Mouse (Mus musculus) kidney, adult 18-20 months (tissue): ENCODE results near the gene Wdhd1.
"Not testable (repeated sequence)": the region's sequence is repeated elsewhere in the genome, so short reads cannot be mapped to it uniquely, and the experiment has no call there.

Experiments
- DNase-seq: peaks from one replicate; pipeline ENCODE4 v3.0.0; 2021

Gene Wdhd1

DNA sequence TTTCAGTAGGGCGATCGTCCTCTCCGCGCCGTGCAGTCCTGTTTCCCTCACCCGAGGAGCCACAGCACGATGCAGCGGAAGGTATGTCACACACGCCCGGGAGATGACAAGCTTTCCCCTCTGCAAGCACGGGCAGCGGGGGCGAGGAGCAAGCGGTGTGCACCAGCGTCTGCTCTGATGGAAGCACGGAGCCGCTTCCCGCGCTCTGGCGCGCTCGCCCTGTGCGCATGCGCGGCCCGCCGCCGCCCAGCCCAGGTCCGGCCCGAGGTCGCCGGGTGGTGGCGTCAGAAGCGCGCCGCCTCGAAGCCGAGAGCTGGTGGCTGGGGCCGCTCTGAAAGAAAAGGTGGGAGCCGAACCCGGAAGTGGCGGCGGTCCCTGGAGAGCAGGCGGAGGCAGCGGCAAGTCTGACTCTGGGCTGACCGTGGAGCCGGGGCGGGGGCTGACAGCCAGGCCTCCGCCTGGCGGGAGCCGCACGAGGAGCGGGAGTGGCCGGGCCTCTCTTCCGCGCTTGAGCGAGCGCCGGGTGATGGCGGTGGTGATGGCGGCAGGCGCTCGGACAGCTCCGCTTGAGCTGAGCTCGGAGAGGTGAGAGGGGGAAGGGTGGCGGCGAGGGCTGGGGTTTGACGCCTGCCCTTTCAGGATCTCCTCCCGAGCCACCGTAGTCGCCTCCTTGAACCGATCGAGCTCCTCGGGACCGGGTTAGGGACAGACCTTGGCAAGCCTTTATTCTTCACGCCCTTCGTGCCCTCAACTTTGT is at the start of gene Wdhd1, which contains the start of gene Socs4:
TSS of gene Wdhd1 (minus strand) at position 221 of the 757 bp plus-strand sequence.
TSS of gene Socs4 (plus strand) at position 295 of the 757 bp plus-strand sequence.
- peak; percentile 95 for DNase-seq

DNA sequence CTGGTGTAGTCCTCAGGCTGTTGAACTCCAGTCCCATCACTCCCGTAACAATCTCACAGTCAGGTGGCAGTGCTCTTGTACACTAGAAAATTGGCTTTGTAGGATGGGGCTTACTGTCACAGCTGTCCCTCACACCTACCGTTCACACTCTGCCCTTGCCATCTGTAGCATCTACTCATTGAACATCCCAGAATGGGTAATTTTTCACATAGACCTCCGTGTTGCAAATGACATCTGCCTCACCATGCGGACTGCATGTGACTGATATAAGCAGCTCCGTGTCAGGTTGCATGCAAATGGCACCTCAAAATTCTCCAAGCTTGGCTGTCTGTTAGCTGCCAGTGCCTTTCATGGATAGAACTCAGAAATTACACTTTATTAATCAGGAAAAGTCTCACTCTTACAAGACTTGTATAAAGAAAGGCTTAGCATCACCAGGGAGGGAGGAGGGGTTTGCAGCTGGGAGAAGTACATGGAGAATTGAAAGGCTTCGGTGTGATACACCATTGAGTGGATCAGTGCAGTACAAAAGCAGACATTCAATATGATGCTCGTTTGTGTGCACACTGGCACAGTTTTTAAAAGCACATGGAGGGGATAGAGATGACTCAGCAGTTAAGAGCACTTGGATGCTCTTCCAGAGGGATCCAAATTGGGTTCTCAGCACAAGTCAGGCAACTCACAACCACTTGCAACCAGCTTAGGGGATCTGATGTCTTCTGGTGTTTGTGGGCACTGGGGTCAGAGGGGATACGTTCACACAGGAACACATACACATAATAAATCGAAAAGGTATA is 49.5 kb upstream of the Wdhd1 start:
- DNase-seq = no peak

DNA sequence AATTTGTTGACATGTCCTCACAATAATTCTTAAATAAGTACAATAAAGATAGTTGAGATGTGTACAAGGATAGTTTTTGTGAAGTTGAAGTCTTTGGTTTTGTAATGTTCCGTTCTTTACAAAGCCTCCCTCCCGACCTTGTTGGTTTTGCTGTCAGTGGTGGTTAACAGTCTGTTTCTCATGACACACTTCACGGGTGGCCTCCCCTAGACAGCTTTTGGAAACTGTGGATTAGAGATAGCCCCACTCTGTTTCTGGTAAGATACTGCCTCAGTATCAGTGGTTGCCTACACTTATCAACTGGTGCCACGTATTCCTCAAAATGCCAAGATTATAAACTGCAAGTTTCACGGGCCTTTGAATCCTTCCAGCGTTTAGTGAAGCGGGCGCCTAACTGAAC is 44.9 kb upstream of the Wdhd1 start:
- DNase-seq = not testable (repeated sequence)

DNA sequence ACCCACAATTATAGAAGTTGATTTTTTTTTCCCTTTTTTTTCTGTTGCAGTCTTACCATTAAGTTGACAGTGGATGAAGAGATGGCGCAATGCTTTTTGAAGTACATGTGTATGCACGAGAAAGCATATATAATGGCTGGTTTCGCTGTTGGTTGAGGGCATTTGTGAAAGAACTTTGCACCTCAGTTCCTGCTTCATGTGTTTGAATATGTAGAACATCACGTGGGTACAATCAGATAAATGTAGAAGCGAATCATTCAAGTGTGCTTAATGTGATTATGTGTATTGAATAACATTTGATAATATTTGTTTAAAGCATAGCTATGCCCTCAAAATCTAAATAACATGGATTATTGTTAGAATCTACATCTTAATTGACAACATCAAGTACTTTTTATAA is 42.7 kb upstream of the Wdhd1 start:
- DNase-seq = no peak

DNA sequence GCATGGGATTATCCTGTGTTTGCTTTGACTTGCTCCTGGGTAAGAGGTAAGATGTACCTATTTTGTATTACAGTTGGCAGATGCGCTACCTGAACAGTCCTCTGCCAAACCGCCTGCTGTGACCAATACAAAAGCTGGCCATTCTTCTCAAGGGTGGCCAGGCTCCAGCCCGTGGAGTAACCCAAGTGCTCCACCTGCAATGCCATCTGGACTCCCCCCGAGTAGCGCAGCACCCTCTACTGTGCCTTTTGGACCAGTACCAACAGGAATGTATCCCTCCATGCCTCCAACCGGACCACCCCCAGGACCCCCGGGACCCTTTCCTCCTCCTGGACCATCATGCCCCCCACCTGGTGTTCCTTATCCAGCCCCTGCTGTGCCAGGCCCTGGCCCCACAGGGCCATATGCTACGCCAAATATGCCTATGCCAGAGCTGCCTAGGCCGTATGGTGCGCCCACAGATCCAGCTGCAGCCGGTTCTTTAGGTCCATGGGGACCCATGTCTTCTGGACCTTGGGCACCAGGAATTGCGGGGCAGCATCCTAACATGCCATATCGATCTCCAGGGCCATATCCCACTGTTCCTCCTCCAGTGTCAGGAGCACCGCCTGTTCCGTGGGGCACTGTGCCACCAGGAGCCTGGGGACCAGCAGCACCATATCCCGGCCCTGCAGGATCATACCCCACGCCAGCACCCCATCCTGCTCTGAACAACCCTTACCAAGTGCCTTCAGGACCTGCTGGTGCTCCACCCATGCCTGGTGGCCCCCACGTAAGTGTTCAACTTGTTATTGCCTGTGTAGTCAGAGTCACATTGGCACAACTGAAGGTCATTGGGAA is 33.9 kb upstream of the Wdhd1 start:
- no peak for DNase-seq

DNA sequence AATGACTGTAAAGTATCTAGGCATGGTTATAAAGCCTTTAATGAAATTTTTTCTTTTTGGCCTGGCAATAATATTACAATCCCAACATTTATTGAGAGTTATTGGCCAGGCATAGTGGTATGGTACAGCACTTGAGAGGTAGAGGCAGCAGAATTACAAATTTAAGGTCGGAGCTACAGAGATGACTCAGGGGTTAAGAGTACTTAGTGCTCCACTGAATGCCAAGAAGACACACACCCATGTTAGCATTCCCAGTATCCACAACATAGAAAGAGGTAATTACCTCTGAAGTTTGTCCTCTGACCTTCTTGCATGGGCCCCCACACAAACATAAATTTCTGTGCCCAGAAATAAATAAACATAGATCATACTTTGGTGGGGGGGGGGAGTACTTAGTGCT is 32.4 kb upstream of the Wdhd1 start:
- no peak for DNase-seq

DNA sequence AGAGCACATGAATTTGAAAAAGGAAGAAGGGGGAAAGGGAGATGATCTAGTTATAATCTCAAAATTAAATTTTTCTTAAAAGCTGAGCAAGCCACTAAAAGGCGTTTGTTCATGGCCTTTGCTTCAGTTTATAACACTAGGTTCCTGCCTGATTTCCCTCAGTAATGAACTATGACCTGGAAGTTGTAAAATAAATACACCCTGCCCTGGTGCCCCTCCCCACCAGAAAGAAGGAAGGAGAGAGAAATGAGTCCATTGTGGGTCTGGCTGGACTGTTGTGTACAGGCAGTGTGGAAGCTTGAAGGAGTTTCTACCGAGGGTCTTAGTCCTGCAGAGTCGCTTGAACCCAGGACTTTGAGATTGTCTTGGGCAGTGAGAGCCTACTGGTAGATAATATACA is 31.0 kb upstream of the Wdhd1 start:
- no peak for DNase-seq

DNA sequence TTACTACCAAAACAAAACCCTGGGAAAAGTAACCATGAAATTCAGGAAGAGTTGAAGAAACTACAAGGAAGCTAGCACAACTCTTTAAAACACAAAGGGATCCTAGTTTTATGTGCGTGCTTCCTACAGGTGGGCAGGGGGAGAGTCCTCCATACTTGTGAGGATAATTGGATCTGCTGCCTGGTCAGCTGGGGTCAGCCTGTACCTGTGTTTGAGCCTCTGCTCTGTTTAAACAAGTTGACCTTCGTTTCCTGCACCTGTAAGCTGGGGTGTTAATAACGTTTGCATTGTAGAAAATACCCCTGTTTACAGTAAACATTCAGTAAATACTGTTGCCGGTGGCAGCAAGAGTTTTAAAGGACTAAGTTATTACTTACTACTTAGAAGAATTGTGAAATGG is 29.3 kb upstream of the Wdhd1 start:
- DNase-seq = no peak

DNA sequence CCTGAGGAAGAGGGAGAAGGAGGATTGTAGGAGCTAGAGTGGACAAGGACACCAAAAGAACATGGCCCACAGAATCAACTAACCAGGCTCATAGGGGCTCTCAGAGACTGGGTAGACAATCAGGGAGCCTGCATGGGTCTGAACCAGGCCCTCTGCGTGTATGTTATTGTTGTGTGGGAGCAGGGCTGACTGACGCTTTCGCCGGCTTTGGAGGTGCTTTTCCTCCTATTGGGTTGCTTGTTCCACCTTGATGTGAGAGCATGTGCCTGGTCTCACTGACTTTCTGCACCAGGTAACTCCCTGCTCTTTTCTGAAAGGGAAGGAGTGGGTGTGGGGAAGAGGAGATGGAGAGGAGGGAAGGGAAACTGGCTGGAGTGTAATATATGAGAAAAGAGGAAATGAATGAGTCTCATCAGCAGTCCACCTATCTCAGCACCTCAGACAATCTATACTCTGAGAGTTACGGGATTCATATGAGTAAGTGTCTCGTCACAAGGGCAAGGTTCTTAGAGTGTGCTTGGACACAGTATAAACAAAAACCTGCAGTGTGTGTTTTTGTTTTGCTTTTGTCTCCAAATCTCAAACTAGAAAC is 28.3 kb upstream of the Wdhd1 start:
- DNase-seq = no peak

DNA sequence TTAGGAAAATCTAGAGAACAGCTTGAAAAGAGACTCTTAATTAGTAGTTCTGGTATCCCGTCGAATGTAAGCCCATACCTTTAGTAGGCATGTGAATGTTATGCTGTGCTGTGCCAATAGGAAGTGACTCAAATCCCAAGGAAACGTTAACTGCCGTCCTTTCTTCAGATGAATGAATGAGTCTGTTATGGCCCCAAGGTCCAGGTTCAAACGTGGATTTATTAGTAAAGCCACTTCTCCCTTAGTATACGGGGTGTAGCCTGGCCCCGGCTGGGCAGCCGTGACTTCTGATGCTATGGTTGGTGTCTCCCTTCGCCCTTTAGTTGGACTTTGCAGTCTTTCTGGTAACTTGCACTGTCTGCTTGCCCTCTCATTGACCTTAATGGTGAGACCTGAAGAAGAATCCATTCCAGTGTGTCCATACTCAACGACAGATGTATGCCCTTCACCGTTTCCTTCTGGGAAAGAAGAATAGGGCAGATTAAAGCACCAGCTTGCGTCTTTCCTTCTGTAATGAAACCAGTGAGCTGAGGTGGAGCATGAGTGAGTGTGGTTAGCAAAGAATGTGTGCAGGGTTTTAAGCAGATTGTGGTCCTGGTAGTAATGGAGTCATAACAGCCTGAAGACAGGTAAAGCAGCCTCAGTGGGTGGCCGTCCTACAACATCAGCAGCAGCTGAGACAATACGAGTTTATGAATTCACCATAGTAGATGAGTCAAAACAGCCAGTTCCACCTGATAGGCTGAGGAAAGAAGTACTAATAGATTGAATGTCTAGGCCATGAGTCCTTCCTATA is 26.4 kb upstream of the Wdhd1 start:
- DNase-seq = no peak

DNA sequence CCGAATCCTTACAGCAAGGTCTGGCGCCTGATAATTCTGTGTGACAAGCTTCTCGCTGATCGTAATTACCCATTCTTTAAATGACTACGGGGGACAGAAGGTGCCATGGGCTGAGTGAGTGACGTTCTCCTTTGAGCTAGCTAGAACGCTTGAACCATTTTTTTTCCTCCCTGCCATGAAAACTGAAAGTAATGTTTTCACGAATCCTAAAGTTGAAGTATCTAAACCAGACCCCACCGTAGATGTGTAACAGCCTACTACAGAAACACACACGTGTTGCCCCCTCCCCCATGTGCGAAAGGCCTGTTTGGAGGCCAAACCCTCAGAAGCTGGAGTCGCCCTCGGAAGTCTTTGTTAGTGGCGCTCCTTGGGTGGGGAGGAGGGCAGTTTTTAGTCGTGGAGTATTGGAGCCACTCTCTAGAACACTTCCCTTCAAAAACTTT is 22.2 kb upstream of the Wdhd1 start:
- peak; percentile 33 for DNase-seq

DNA sequence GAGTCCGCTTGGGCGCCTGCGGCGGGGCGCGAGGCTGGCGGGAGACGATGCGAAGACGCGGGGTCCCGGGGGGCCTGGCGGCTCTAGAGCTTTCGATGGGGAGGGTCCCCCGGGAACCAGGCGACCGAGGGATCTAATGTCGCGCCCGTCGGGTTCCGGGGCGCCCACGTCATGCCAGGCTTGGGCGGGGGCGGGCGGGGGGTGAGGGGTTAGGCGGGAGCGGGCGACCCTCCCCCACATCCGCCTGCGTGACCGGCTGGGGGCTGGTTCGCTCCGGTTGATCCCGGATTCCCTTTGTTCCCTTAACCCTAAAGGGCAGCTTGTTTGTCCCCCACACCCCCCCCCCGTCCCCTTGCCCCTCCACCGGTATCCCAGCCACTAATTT is 21.7 kb upstream of the Wdhd1 start:
- no peak for DNase-seq

DNA sequence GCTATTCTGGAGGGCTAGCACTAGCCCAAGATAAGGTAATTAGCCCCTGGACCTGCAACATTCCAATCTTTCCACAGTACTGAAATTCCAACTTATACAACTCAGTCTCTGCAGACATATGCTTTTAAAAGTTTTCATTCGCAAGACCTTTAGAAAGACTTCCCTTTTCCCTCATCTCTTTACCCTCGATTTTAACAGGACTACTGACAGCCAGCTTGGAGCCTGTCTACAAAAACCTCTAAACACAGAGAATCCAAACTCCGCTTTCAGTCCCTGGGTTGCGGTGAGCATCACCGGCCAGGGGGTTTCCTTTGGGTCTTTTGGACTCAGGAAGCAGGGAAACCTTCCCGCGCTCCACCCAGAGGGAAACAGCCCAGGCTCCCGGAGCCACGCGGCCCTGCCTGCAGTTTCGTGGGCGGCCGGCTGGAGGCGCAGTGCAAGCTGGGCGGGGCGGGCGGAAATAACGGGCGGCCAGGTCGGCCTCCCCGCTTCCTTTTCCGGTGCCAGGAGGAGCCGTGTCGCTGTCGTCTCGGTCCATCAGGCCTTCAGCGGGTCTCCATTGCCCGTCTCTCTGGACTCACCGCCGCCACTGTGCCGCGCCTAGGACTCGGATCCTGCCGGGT is 21.2 kb upstream of the Wdhd1 start, which contains the start of gene Mapk1ip1l:
TSS of gene Mapk1ip1l (plus strand) at position 482 of the 623 bp plus-strand sequence.
- peak; percentile 92 for DNase-seq

DNA sequence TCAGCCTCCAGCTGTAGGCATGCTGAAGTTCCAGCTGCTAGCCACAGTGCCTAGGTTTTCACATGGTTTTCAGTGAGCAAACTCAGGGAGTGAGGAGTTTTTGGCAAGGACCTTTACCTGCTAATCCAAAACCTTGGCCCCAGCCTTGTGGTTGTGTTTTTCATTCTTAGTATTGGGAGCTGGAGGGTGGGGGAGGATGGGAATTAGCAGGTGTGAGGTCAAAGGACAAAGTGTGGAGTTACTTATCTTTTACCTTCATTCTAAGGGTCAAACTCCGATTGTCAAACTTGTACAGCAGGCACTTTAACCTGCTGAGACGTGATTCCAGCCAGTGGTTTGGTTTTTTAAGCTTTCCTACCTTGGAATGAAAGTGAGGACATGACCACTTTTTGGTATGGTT is 19.6 kb upstream of the Wdhd1 start:
- peak; percentile 18 for DNase-seq

DNA sequence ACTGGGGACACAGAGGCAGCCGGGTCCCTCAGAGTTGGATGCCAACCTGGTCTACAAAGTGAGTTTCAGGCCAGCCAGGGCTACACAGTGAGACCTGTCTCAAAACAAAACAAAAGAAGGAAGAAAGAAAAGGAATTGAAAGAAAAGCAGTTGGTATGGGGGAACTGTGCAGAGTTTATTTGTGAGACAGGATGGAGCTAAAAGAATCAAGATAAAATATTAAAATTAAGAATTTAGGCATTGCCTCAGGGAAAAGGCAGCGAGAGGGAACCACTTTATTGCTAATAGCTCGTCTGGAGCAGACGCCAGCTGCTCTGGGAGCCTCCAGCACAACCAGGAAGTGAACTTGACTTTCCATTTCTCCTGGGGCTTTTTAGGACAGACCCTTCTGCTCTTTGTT is 17.5 kb upstream of the Wdhd1 start:
- no peak for DNase-seq

DNA sequence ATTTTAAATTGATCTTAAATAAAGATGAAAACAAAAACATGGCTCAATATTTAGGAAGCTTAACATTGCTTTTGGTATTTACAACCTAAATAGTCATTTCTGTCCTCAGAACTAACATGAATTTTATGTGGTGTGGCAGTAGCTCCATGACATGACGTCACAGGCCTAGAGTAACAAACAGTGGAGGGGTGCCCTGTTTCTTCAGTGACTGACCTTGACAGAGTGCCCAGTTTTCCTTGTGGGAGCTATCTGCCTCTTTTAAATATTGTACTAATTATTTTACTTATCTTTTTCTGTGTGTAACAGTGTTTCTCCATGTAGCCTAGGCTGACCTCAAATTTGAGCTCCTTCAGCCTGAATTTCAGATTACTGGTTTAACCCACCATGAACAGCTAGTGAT is 15.1 kb upstream of the Wdhd1 start:
- DNase-seq = no peak

DNA sequence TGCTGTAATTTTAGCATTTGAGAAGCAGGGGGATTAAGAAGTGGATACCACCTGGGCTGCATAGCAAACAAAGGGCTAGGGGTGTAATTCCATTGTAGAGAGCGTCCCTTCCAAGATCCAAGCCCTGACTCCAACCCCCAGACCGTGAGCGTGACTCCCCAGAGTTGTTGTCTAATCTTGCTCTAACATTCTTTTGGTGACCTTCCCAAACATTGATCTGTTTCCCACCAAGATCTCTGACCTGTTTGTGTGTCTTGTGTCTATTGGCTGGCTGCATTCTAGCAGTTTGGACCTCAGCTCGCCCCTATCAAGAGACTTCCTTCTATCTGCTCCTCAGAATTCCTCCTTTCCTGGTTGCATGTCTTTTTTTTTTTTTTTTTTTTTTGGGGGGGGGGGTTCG is 10.4 kb upstream of the Wdhd1 start:
- DNase-seq = no peak

DNA sequence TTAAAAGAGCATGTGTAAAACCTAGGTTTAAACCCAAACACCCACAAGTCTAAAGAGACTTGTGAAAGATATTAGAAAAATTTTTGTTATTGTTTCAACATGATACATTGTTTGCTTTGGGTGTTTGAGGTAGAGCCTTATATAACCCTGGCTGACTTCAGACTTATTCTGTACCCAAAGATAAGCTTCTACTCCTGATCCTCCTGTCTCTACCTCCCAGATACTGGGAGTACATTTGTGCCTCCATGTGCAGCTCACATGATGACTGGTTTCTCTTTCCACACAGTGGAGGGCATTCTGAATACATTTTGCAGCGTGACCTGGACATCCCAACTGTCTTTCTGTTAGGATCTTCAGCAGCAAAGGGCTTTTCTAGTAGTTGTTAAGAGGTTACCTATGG is 9.6 kb upstream of the Wdhd1 start:
- DNase-seq = no peak

DNA sequence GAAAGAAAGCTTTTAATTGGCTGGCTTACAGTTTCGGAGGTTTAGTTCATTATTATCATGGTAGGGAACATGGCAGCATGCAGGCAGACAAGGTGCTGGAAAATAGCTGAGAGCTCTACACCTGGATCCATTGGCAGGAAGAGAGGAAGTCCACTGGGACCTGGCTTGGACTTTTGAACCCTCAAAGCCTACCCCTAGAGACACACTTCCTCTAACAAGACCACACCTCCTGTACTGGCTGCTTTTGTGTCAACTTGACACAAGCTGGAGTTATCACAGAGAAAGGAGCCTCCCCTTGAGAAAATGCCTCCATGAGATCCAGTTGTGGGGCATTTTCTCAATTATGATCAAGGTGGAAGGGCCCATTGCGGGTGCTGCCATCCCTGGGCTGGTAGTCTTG is 8.6 kb upstream of the Wdhd1 start:
- no peak for DNase-seq

DNA sequence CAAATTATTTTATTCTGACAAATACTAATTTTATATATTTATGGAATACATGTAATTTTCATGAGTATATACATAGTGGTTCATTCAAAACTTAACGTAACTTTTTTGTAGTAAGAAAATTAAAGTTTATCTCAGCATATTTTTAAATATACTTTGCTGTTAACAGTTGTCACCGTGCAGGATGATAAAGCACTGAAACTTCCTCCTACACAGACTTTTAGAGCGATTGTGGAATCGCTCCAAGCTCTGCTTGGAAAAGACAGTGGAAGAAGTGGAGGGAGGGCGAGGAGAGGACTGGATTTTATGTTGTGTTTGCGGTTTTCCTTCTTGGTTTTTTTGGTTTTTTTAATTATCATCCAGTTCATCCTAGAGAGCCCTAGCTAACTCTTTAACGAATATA is 6.9 kb upstream of the Wdhd1 start:
- DNase-seq = no peak

DNA sequence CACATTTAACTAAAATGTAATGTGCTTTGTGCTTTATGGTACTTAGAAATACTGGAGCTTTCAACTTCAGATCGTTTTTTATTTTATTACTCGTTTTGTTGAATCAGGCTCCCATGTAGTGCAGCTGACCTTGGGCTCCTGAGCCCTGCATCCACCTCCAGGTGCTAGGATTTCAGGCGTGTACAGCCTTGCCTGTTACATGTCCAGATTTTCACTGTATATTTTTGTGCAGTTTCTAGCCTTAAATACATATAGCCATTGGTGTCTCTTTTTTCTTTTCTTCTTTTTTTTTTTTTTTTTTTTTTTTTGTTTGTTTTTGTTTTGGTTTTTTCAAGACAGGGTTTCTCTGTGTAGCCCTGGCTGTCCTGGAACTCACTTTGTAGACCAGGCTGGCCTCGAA is 4.9 kb upstream of the Wdhd1 start:
- no peak for DNase-seq

DNA sequence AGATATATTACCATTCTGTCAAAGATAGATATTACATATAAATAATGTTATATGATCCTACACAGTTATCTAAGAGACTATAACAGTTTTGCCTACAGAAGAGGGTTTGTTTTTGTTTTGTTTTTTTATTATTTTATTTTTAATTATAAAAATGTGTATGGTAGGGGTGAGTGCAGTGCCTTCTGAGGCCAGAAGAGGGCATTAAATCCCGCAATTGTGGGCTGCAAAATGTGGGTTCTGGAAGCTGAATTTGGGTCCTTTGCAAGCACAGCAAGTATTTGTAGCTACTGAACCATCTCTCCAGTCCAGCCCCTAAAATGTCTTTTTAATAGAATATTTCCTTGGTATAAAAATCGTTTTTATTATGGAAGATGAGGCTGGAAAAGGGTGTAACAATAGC is 2.4 kb upstream of the Wdhd1 start:
- no peak for DNase-seq
